Mouse (Mus musculus): ENCODE results near the gene Zfp422. TPM values are rescaled to one million over a fixed set of nuclear protein-coding genes. Genes with fewer than 3 reads are reported as not detected.
"Not testable (repeated sequence)": the region's sequence is repeated elsewhere in the genome, so short reads cannot be mapped to it uniquely, and the experiment has no call there.

Zfp422 gene
- polyA plus RNA-seq, 1 experiment from 2014 or later = 43.3 TPM

- Histone ChIP-seq H3K27ac (ENCODE audit: low read depth, low read length) (peak overlapping the region; percentile 91; the same call in 1 of the 2 replicates), H3K36me3 (ENCODE audit: control insufficient read depth, insufficient read depth) (no peaks in the 10 kb centered on the region), H3K9ac (ENCODE audit: low read depth, low read length) (no peak overlapping the region), H3K4me3 (ENCODE audit: low read depth, low read length) (no peak overlapping the region), H3K4me1 (replicated peaks; ENCODE audit: control insufficient read depth, insufficient read depth, low read length) (peaks cover 9% of the 10 kb centered on the region; the same call in 1 of the 2 replicates), H3K4me2 (replicated peaks; ENCODE audit: low read depth) (no peak overlapping the region), H3K27me3 (replicated peaks; ENCODE audit: control insufficient read depth, insufficient read depth, low read length) (no peaks in the 10 kb centered on the region), H3K9me3 (ENCODE audit: control insufficient read depth) (no peaks in the 10 kb centered on the region)
- no peak for TF ChIP-seq CTCF (IDR thresholded peaks at IDR 0.05; ENCODE audit: low read depth)
- no peak for ATAC-seq
- 89% methylated on average over 17 of the region's 17 CpGs for WGBS
Observed at GRCm38 (mm10) chr6:116633741-116634695, 5.2 kb upstream of the Zfp422 start.

GRCm38 (mm10) chr6:116632129-116632528 lies 3.3 kb upstream of the Zfp422 start:
- WGBS = 49% methylated on average over 1 of the region's 1 CpGs
- H3K9me3 ChIP-seq (ENCODE audit: control insufficient read depth) = no peaks in the 10 kb centered on the region
- H3K27ac ChIP-seq (ENCODE audit: low read depth, low read length) = no peak overlapping the region
- H3K4me2 ChIP-seq (replicated peaks; ENCODE audit: low read depth) = no peak overlapping the region
- no peak overlapping the region for H3K4me3 ChIP-seq (ENCODE audit: low read depth, low read length)
- TF ChIP-seq CTCF (IDR thresholded peaks at IDR 0.05; ENCODE audit: low read depth) = peak; percentile 92
- no peaks in the 10 kb centered on the region for H3K27me3 ChIP-seq (replicated peaks; ENCODE audit: control insufficient read depth, insufficient read depth, low read length)
- no peak overlapping the region for H3K9ac ChIP-seq (ENCODE audit: low read depth, low read length)
- ATAC-seq = no peak
- peaks cover 9% of the 10 kb centered on the region; the same call in 1 of the 2 replicates for H3K4me1 ChIP-seq (replicated peaks; ENCODE audit: control insufficient read depth, insufficient read depth, low read length)
- H3K36me3 ChIP-seq (ENCODE audit: control insufficient read depth, insufficient read depth) = no peaks in the 10 kb centered on the region

GRCm38 (mm10) chr6:116629766-116630165 lies 967 bp upstream of the Zfp422 start:
- no peaks in the 10 kb centered on the region for H3K9me3 ChIP-seq (ENCODE audit: control insufficient read depth)
- H3K36me3 ChIP-seq (ENCODE audit: control insufficient read depth, insufficient read depth) = peaks cover 9% of the 10 kb centered on the region; the same call in 1 of the 2 replicates
- H3K4me1 ChIP-seq (replicated peaks; ENCODE audit: control insufficient read depth, insufficient read depth, low read length) = peaks cover 5% of the 10 kb centered on the region; the same call in 1 of the 2 replicates
- H3K4me2 ChIP-seq (replicated peaks; ENCODE audit: low read depth) = no peak overlapping the region
- H3K9ac ChIP-seq (ENCODE audit: low read depth, low read length) = no peak overlapping the region
- H3K27me3 ChIP-seq (replicated peaks; ENCODE audit: control insufficient read depth, insufficient read depth, low read length) = no peaks in the 10 kb centered on the region
- no peak overlapping the region for H3K27ac ChIP-seq (ENCODE audit: low read depth, low read length)
- TF ChIP-seq CTCF (IDR thresholded peaks at IDR 0.05; ENCODE audit: low read depth) = no peak
- 91% methylated on average over 10 of the region's 10 CpGs for WGBS
- ATAC-seq = no peak
- no peak overlapping the region for H3K4me3 ChIP-seq (ENCODE audit: low read depth, low read length)

- 6% methylated on average over 9 of the region's 9 CpGs for WGBS
- ATAC-seq = no peak
- no peaks in the 10 kb centered on the region for H3K4me1 ChIP-seq (replicated peaks; ENCODE audit: control insufficient read depth, insufficient read depth, low read length)
Observed at GRCm38 (mm10) chr6:116628095-116628494, 704 bp downstream of the Zfp422 start.

GRCm38 (mm10) chr6:116626417-116626816 lies 2.4 kb downstream of the Zfp422 start:
- ATAC-seq; H3K4me3 ChIP-seq (ENCODE audit: low read depth, low read length); H3K9ac ChIP-seq (ENCODE audit: low read depth, low read length); H3K27ac ChIP-seq (ENCODE audit: low read depth, low read length); H3K36me3 ChIP-seq (ENCODE audit: control insufficient read depth, insufficient read depth); H3K4me2 ChIP-seq (replicated peaks; ENCODE audit: low read depth); H3K27me3 ChIP-seq (replicated peaks; ENCODE audit: control insufficient read depth, insufficient read depth, low read length); H3K4me1 ChIP-seq (replicated peaks; ENCODE audit: control insufficient read depth, insufficient read depth, low read length); H3K9me3 ChIP-seq (ENCODE audit: control insufficient read depth): not testable (repeated sequence)
- 97% methylated on average over 9 of the region's 9 CpGs for WGBS

More at GRCm38 (mm10) chr6:116628095-116628494, 704 bp downstream of the Zfp422 start:
- no peaks in the 10 kb centered on the region for H3K27me3 ChIP-seq (replicated peaks; ENCODE audit: control insufficient read depth, insufficient read depth, low read length)
- H3K36me3 ChIP-seq (ENCODE audit: control insufficient read depth, insufficient read depth) = peaks cover 9% of the 10 kb centered on the region; the same call in 1 of the 2 replicates
- H3K4me2 ChIP-seq (replicated peaks; ENCODE audit: low read depth) = peak overlapping the region; percentile 68
- peak overlapping the region; percentile 65 for H3K4me3 ChIP-seq (ENCODE audit: low read depth, low read length)
- H3K27ac ChIP-seq (ENCODE audit: low read depth, low read length) = peak overlapping the region; percentile 77
- no peaks in the 10 kb centered on the region for H3K9me3 ChIP-seq (ENCODE audit: control insufficient read depth)
- no peak for TF ChIP-seq CTCF (IDR thresholded peaks at IDR 0.05; ENCODE audit: low read depth)
- peak overlapping the region; percentile 92 for H3K9ac ChIP-seq (ENCODE audit: low read depth, low read length)

- no peak overlapping the region for H3K4me2 ChIP-seq (replicated peaks; ENCODE audit: low read depth)
- no peak for TF ChIP-seq CTCF (IDR thresholded peaks at IDR 0.05; ENCODE audit: low read depth)
- no peak overlapping the region for H3K9ac ChIP-seq (ENCODE audit: low read depth, low read length)
- no peaks in the 10 kb centered on the region for H3K4me1 ChIP-seq (replicated peaks; ENCODE audit: control insufficient read depth, insufficient read depth, low read length)
- ATAC-seq = no peak
- H3K9me3 ChIP-seq (ENCODE audit: control insufficient read depth) = no peaks in the 10 kb centered on the region
- peaks cover 3% of the 10 kb centered on the region; the same call in 1 of the 2 replicates for H3K36me3 ChIP-seq (ENCODE audit: control insufficient read depth, insufficient read depth)
- H3K4me3 ChIP-seq (ENCODE audit: low read depth, low read length) = no peak overlapping the region
- H3K27me3 ChIP-seq (replicated peaks; ENCODE audit: control insufficient read depth, insufficient read depth, low read length) = no peaks in the 10 kb centered on the region
- WGBS = 60% methylated on average over 8 of the region's 8 CpGs
- H3K27ac ChIP-seq (ENCODE audit: low read depth, low read length) = no peak overlapping the region
Observed at GRCm38 (mm10) chr6:116621318-116622023, 7.3 kb downstream of the Zfp422 start.

Measured in intestine, postnatal 0 days (tissue).